Mouse (Mus musculus) forebrain, embryonic 14.5 days (tissue): ENCODE measurements around the gene Ccdc117. TPM values are rescaled to one million over a fixed set of nuclear protein-coding genes. Genes with fewer than 3 reads are reported as not detected.
A peak's percentile ranks its signal among the peaks of the same experiment; 100 is the strongest.
"Not testable (repeated sequence)": the region's sequence is repeated elsewhere in the genome, so short reads cannot be mapped to it uniquely, and the experiment has no call there.

ENCODE experiments used
- ATAC-seq: fragments of 200-750 bp; cut with Nextera tagmentation; 2 replicates; pipeline ENCODE4 v1.8.0; 2017; ENCODE audit warnings: mild to moderate bottlenecking, moderate library complexity
- DNase-seq: peaks from one replicate; pipeline ENCODE4 v3.0.0-alpha.2; 2015; ENCODE audit warnings: low spot score
- H3K27ac ChIP-seq: fragments of 300-500 bp; sonication (generic); 2 replicates; pipeline ENCODE4 v1.5.1; 2014; ENCODE audit warnings: low read depth, mild to moderate bottlenecking, control low read depth, low read length, moderate library complexity
- H3K27me3 ChIP-seq: fragments of 300-500 bp; sonication (generic); replicated peaks from 2 replicates; pipeline ENCODE4 v1.6.1; 2014; ENCODE audit warnings: low read length, control low read depth, mixed read lengths; ENCODE audit not compliant: control insufficient read depth, insufficient read depth
- H3K36me3 ChIP-seq: fragments of 300-500 bp; sonication (generic); 2 replicates; pipeline ENCODE4 v1.6.1; 2014; ENCODE audit warnings: low read length, control low read depth; ENCODE audit not compliant: control insufficient read depth, insufficient read depth
- H3K4me1 ChIP-seq: fragments of 300-500 bp; sonication (generic); 2 replicates; pipeline ENCODE4 v1.6.1; 2014; ENCODE audit warnings: antibody characterized with exemption, low read length, control low read depth; ENCODE audit not compliant: control insufficient read depth, insufficient read depth
- H3K4me2 ChIP-seq: fragments of 300-500 bp; sonication (generic); 2 replicates; pipeline ENCODE4 v1.6.1; 2014; ENCODE audit warnings: mild to moderate bottlenecking, control low read depth, low read length
- H3K4me3 ChIP-seq: fragments of 300-500 bp; sonication (generic); 2 replicates; pipeline ENCODE4 v1.5.1; 2014; ENCODE audit warnings: low read depth, low read length, control low read depth
- H3K9ac ChIP-seq: fragments of 300-500 bp; sonication (generic); 2 replicates; pipeline ENCODE4 v1.6.1; 2014; ENCODE audit warnings: mild to moderate bottlenecking, low read length, control low read depth, moderate library complexity
- H3K9me3 ChIP-seq: fragments of 300-500 bp; sonication (generic); replicated peaks from 2 replicates; pipeline ENCODE4 v1.6.1; 2016; ENCODE audit warnings: low read length, control low read depth, mixed read lengths; ENCODE audit not compliant: control insufficient read depth
- WGBS: fragments of 180-500 bp; shearing (Covaris S2); extraction: QIAGEN DNeasy Blood & Tissue Kit; methylation state at CpG from one replicate; pipeline ENCODE4 v1.1.7; 2014; 5-methylcytosine and 5-hydroxymethylcytosine counted together
- polyA plus RNA-seq: library from polyadenylated mRNA; unstranded; fragments of >200 nt; fragmentation: Nextera tagmentation; extraction: Ambion mirVana; gene quantifications from 2 replicates; pipeline ENCODE4 v1.2.1, GENCODE M21; 2014

Gene Ccdc117
- polyA plus RNA-seq, 1 experiment from 2014 or later = 13.1 TPM

GRCm38 (mm10) chr11:5563898-5564297 is 21.9 kb upstream of the Ccdc117 start:
- DNase-seq (no peak), ATAC-seq (no peak)
- WGBS = 57% methylated on average over 6 of the region's 6 CpGs
- no peaks in the 10 kb centered on the region for H3K36me3 ChIP-seq
- H3K9me3 ChIP-seq = no peaks in the 10 kb centered on the region
- H3K27ac ChIP-seq = no peak overlapping the region
- H3K4me1 ChIP-seq = 0 out of 2 replicates have a peak, but pooled peaks cover 2% of the 10 kb centered on the region
- no peak overlapping the region for H3K4me2 ChIP-seq
- H3K27me3 ChIP-seq = no peaks in the 10 kb centered on the region
- no peak overlapping the region for H3K4me3 ChIP-seq
- no peak overlapping the region for H3K9ac ChIP-seq

GRCm38 (mm10) chr11:5562625-5563268 is 20.8 kb upstream of the Ccdc117 start:
- H3K27ac ChIP-seq = no peak overlapping the region
- no peak overlapping the region for H3K9ac ChIP-seq
- no peaks in the 10 kb centered on the region for H3K36me3 ChIP-seq
- peak; percentile 62 for DNase-seq
- no peaks in the 10 kb centered on the region for H3K27me3 ChIP-seq
- H3K4me3 ChIP-seq = no peak overlapping the region
- 0 out of 2 replicates have a peak, but pooled peaks cover 2% of the 10 kb centered on the region for H3K4me1 ChIP-seq
- ATAC-seq = peak; percentile 58; the same call in 1 of the 2 replicates
- 12% methylated on average over 8 of the region's 9 CpGs for WGBS
- H3K4me2 ChIP-seq = no peak overlapping the region
- H3K9me3 ChIP-seq = no peaks in the 10 kb centered on the region

- Histone ChIP-seq H3K4me3 (no peak overlapping the region), H3K9ac (no peak overlapping the region), H3K4me1 (0 out of 2 replicates have a peak, but pooled peaks cover 2% of the 10 kb centered on the region), H3K36me3 (no peaks in the 10 kb centered on the region), H3K4me2 (no peak overlapping the region), H3K27me3 (no peaks in the 10 kb centered on the region), H3K9me3 (no peaks in the 10 kb centered on the region), H3K27ac (no peak overlapping the region)
- DNase-seq = no peak
- ATAC-seq = no peak
- WGBS = 85% methylated on average over 3 of the region's 3 CpGs
Observed at GRCm38 (mm10) chr11:5560273-5560672, 18.3 kb upstream of the Ccdc117 start.

GRCm38 (mm10) chr11:5551931-5552330 is 9.9 kb upstream of the Ccdc117 start:
- H3K27me3 ChIP-seq = no peaks in the 10 kb centered on the region
- H3K4me1 ChIP-seq = no peaks in the 10 kb centered on the region
- DNase-seq (no peak), ATAC-seq (no peak)
- no peak overlapping the region for H3K27ac ChIP-seq
- H3K36me3 ChIP-seq = no peaks in the 10 kb centered on the region
- no peak overlapping the region for H3K4me3 ChIP-seq
- no peaks in the 10 kb centered on the region for H3K9me3 ChIP-seq
- H3K4me2 ChIP-seq = no peak overlapping the region
- 60% methylated on average over 1 of the region's 1 CpGs for WGBS
- H3K9ac ChIP-seq = no peak overlapping the region

- H3K4me3 ChIP-seq = no peak overlapping the region
- no peak overlapping the region for H3K9ac ChIP-seq
- H3K9me3 ChIP-seq = no peaks in the 10 kb centered on the region
- ATAC-seq = no peak
- H3K4me1 ChIP-seq = no peaks in the 10 kb centered on the region
- H3K4me2 ChIP-seq = no peak overlapping the region
- no peak overlapping the region for H3K27ac ChIP-seq
- WGBS = 87% methylated on average over 5 of the region's 5 CpGs
- no peaks in the 10 kb centered on the region for H3K36me3 ChIP-seq
- no peaks in the 10 kb centered on the region for H3K27me3 ChIP-seq
- no peak for DNase-seq
Observed at GRCm38 (mm10) chr11:5551430-5551829, 9.4 kb upstream of the Ccdc117 start.

- no peak overlapping the region for H3K27ac ChIP-seq
- no peaks in the 10 kb centered on the region for H3K27me3 ChIP-seq
- DNase-seq (no peak), ATAC-seq (no peak)
- no peak overlapping the region for H3K4me2 ChIP-seq
- H3K9me3 ChIP-seq = no peaks in the 10 kb centered on the region
- H3K9ac ChIP-seq = no peak overlapping the region
- no peak overlapping the region for H3K4me3 ChIP-seq
- no peaks in the 10 kb centered on the region for H3K36me3 ChIP-seq
- no peaks in the 10 kb centered on the region for H3K4me1 ChIP-seq
- 82% methylated on average over 3 of the region's 3 CpGs for WGBS
Observed at GRCm38 (mm10) chr11:5546693-5547092, 4.7 kb upstream of the Ccdc117 start.

- DNase-seq (no peak), ATAC-seq (no peak)
- Histone ChIP-seq H3K9ac (no peak overlapping the region), H3K4me3 (no peak overlapping the region), H3K4me1 (peaks cover 6% of the 10 kb centered on the region; the same call in 1 of the 2 replicates), H3K27me3 (no peaks in the 10 kb centered on the region), H3K27ac (no peak overlapping the region), H3K4me2 (no peak overlapping the region), H3K9me3 (no peaks in the 10 kb centered on the region), H3K36me3 (no peaks in the 10 kb centered on the region)
- WGBS = 93% methylated on average over 4 of the region's 4 CpGs
Observed at GRCm38 (mm10) chr11:5545457-5545856, 3.5 kb upstream of the Ccdc117 start.

- not testable (repeated sequence) for H3K4me1 ChIP-seq, H3K4me2 ChIP-seq, H3K9me3 ChIP-seq, H3K4me3 ChIP-seq, H3K27ac ChIP-seq, DNase-seq, H3K27me3 ChIP-seq, ATAC-seq, H3K36me3 ChIP-seq, H3K9ac ChIP-seq
- 87% methylated on average over 1 of the region's 1 CpGs for WGBS
Observed at GRCm38 (mm10) chr11:5544709-5545108, 2.7 kb upstream of the Ccdc117 start.

- H3K27me3 ChIP-seq = no peaks in the 10 kb centered on the region
- no peak overlapping the region for H3K4me2 ChIP-seq
- H3K27ac ChIP-seq = no peak overlapping the region
- H3K9ac ChIP-seq = no peak overlapping the region
- no peak overlapping the region for H3K4me3 ChIP-seq
- ATAC-seq = no peak
- no peaks in the 10 kb centered on the region for H3K9me3 ChIP-seq
- H3K4me1 ChIP-seq = peaks cover 8% of the 10 kb centered on the region; the same call in 1 of the 2 replicates
- DNase-seq = no peak
- peaks cover 12% of the 10 kb centered on the region; the same call in 1 of the 2 replicates for H3K36me3 ChIP-seq
- 93% methylated on average over 1 of the region's 1 CpGs for WGBS
Observed at GRCm38 (mm10) chr11:5543281-5543680, 1.3 kb upstream of the Ccdc117 start.
